Mouse (Mus musculus): ENCODE data around the gene Shbg.
A peak's percentile ranks its signal among the peaks of the same experiment; 100 is the strongest.
"Not testable (repeated sequence)": the region's sequence is repeated elsewhere in the genome, so short reads cannot be mapped to it uniquely, and the experiment has no call there.

Shbg gene

GRCm38 (mm10) chr11:69654760-69655159 lies 37.1 kb upstream of the Shbg start:
- H3K36me3 ChIP-seq (ENCODE audit: control insufficient read depth, insufficient read depth, low read length, poor library complexity, severe bottlenecking), result peaks cover 17% of the 10 kb centered on the region
- no peak for DNase-seq (ENCODE audit: low read depth, low spot score)
- H3K27me3 ChIP-seq (ENCODE audit: control insufficient read depth, insufficient read depth, low read length, poor library complexity, severe bottlenecking), result no peaks in the 10 kb centered on the region

GRCm38 (mm10) chr11:69653399-69653798 lies 35.7 kb upstream of the Shbg start:
- H3K27me3 ChIP-seq (ENCODE audit: control insufficient read depth, insufficient read depth, low read length, poor library complexity, severe bottlenecking), result no peaks in the 10 kb centered on the region
- no peak for DNase-seq (ENCODE audit: low read depth, low spot score)
- H3K36me3 ChIP-seq (ENCODE audit: control insufficient read depth, insufficient read depth, low read length, poor library complexity, severe bottlenecking), result peaks cover 22% of the 10 kb centered on the region

- H3K36me3 ChIP-seq (ENCODE audit: control insufficient read depth, insufficient read depth, low read length, poor library complexity, severe bottlenecking), result peaks cover 41% of the 10 kb centered on the region
- H3K27me3 ChIP-seq (ENCODE audit: control insufficient read depth, insufficient read depth, low read length, poor library complexity, severe bottlenecking), result no peaks in the 10 kb centered on the region
- no peak for DNase-seq (ENCODE audit: low read depth, low spot score)
Observed at GRCm38 (mm10) chr11:69645860-69646259, 28.2 kb upstream of the Shbg start.

- no peak for DNase-seq (ENCODE audit: low read depth, low spot score)
- H3K27me3 ChIP-seq (ENCODE audit: control insufficient read depth, insufficient read depth, low read length, poor library complexity, severe bottlenecking), result no peaks in the 10 kb centered on the region
- peaks cover 8% of the 10 kb centered on the region; the same call in 1 of the 2 replicates for H3K36me3 ChIP-seq (ENCODE audit: control insufficient read depth, insufficient read depth, low read length, poor library complexity, severe bottlenecking)
Observed at GRCm38 (mm10) chr11:69635471-69635870, 17.8 kb upstream of the Shbg start.

- H3K27me3 ChIP-seq (ENCODE audit: control insufficient read depth, insufficient read depth, low read length, poor library complexity, severe bottlenecking), result no peaks in the 10 kb centered on the region
- 0 out of 2 replicates have a peak, but pooled peaks cover 1% of the 10 kb centered on the region for H3K36me3 ChIP-seq (ENCODE audit: control insufficient read depth, insufficient read depth, low read length, poor library complexity, severe bottlenecking)
- no peak for DNase-seq (ENCODE audit: low read depth, low spot score)
Observed at GRCm38 (mm10) chr11:69633128-69633866, 15.6 kb upstream of the Shbg start.

GRCm38 (mm10) chr11:69632284-69633089 lies 14.8 kb upstream of the Shbg start, which contains the start of gene Fxr2:
Gene Fxr2, plus strand, starts transcription at chr11:69632990.
- peak; percentile 99 for DNase-seq (ENCODE audit: low read depth, low spot score)
- H3K36me3 ChIP-seq (ENCODE audit: control insufficient read depth, insufficient read depth, low read length, poor library complexity, severe bottlenecking), result 0 out of 2 replicates have a peak, but pooled peaks cover 1% of the 10 kb centered on the region
- H3K27me3 ChIP-seq (ENCODE audit: control insufficient read depth, insufficient read depth, low read length, poor library complexity, severe bottlenecking), result no peaks in the 10 kb centered on the region

GRCm38 (mm10) chr11:69629802-69630201 lies 12.1 kb upstream of the Shbg start:
- H3K27me3 ChIP-seq (ENCODE audit: control insufficient read depth, insufficient read depth, low read length, poor library complexity, severe bottlenecking), result no peaks in the 10 kb centered on the region
- no peaks in the 10 kb centered on the region for H3K36me3 ChIP-seq (ENCODE audit: control insufficient read depth, insufficient read depth, low read length, poor library complexity, severe bottlenecking)
- DNase-seq (ENCODE audit: low read depth, low spot score), result peak; percentile 71

- Histone ChIP-seq H3K27me3 (ENCODE audit: control insufficient read depth, insufficient read depth, low read length, poor library complexity, severe bottlenecking) (no peaks in the 10 kb centered on the region), H3K36me3 (ENCODE audit: control insufficient read depth, insufficient read depth, low read length, poor library complexity, severe bottlenecking) (no peaks in the 10 kb centered on the region)
- DNase-seq (ENCODE audit: low read depth, low spot score), result peak; percentile 88
Observed at GRCm38 (mm10) chr11:69628286-69628685, 10.6 kb upstream of the Shbg start.

- not testable (repeated sequence) for H3K36me3 ChIP-seq (ENCODE audit: control insufficient read depth, insufficient read depth, low read length, poor library complexity, severe bottlenecking); DNase-seq (ENCODE audit: low read depth, low spot score); H3K27me3 ChIP-seq (ENCODE audit: control insufficient read depth, insufficient read depth, low read length, poor library complexity, severe bottlenecking)
Observed at GRCm38 (mm10) chr11:69624339-69624738, 6.6 kb upstream of the Shbg start.

GRCm38 (mm10) chr11:69623006-69623405 lies 5.3 kb upstream of the Shbg start:
- Histone ChIP-seq H3K27me3 (ENCODE audit: control insufficient read depth, insufficient read depth, low read length, poor library complexity, severe bottlenecking) (no peaks in the 10 kb centered on the region), H3K36me3 (ENCODE audit: control insufficient read depth, insufficient read depth, low read length, poor library complexity, severe bottlenecking) (no peaks in the 10 kb centered on the region)
- no peak for DNase-seq (ENCODE audit: low read depth, low spot score)

- DNase-seq (ENCODE audit: low read depth, low spot score), result no peak
- no peaks in the 10 kb centered on the region for H3K27me3 ChIP-seq (ENCODE audit: control insufficient read depth, insufficient read depth, low read length, poor library complexity, severe bottlenecking)
- no peaks in the 10 kb centered on the region for H3K36me3 ChIP-seq (ENCODE audit: control insufficient read depth, insufficient read depth, low read length, poor library complexity, severe bottlenecking)
Observed at GRCm38 (mm10) chr11:69622406-69622805, 4.7 kb upstream of the Shbg start.

- no peaks in the 10 kb centered on the region for H3K27me3 ChIP-seq (ENCODE audit: control insufficient read depth, insufficient read depth, low read length, poor library complexity, severe bottlenecking)
- H3K36me3 ChIP-seq (ENCODE audit: control insufficient read depth, insufficient read depth, low read length, poor library complexity, severe bottlenecking), result no peaks in the 10 kb centered on the region
- DNase-seq (ENCODE audit: low read depth, low spot score), result no peak
Observed at GRCm38 (mm10) chr11:69621571-69622268, 4.0 kb upstream of the Shbg start, which contains the start of gene Sat2. Gene Sat2, plus strand, starts transcription at chr11:69622024.

- Histone ChIP-seq H3K36me3 (ENCODE audit: control insufficient read depth, insufficient read depth, low read length, poor library complexity, severe bottlenecking) (no peaks in the 10 kb centered on the region), H3K27me3 (ENCODE audit: control insufficient read depth, insufficient read depth, low read length, poor library complexity, severe bottlenecking) (no peaks in the 10 kb centered on the region)
- no peak for DNase-seq (ENCODE audit: low read depth, low spot score)
Observed at GRCm38 (mm10) chr11:69620394-69621081, 2.8 kb upstream of the Shbg start.

- no peak for DNase-seq (ENCODE audit: low read depth, low spot score)
- Histone ChIP-seq H3K27me3 (ENCODE audit: control insufficient read depth, insufficient read depth, low read length, poor library complexity, severe bottlenecking) (0 out of 2 replicates have a peak, but pooled peaks cover under 1% of the 10 kb centered on the region), H3K36me3 (ENCODE audit: control insufficient read depth, insufficient read depth, low read length, poor library complexity, severe bottlenecking) (no peaks in the 10 kb centered on the region)
Observed at GRCm38 (mm10) chr11:69616781-69617180, 924 bp downstream of the Shbg start.
